Mouse (Mus musculus) retina, adult 2 months (tissue): ENCODE data around the gene Olfr1019.

Experiments used
- DNase-seq: peaks from one replicate; pipeline ENCODE4 v3.0.0-alpha.2; 2012; ENCODE audit warnings: low read depth, low spot score

The Olfr1019 gene

GRCm38 (mm10) chr2:85845383-85845782 is at the start of gene Olfr1019:
TSS of gene Olfr1019 (minus strand) at chr2:85845483.
- no peak for DNase-seq

DNA sequence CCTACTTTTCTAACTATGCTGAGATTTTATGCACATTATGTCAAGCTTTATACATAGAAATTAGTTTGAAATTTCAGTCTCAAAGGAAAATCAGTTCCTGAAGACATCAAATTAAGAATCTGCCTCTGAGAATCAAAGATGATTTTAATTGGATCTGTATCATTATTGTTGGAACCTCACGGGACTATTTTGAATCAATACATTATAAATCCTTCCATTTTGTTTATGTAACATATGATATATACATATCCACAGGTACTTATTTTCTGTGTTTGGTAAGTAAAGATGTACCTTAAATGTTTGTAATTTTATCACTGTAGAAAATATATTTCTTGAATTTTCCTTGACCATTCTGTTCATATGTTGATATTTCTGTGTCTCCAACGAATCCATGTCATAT is 40.1 kb upstream of the Olfr1019 start, which contains the start of gene Olfr1023:
Gene Olfr1023 (plus strand): TSS at position 301 of the 400 bp plus-strand sequence.
- no peak for DNase-seq

- DNase-seq: no peak
Measured at GRCm38 (mm10) chr2:85868294-85868693, 23.0 kb upstream of the Olfr1019 start, which contains the start of gene Olfr1022. TSS of gene Olfr1022 (plus strand) at chr2:85868594.

DNA sequence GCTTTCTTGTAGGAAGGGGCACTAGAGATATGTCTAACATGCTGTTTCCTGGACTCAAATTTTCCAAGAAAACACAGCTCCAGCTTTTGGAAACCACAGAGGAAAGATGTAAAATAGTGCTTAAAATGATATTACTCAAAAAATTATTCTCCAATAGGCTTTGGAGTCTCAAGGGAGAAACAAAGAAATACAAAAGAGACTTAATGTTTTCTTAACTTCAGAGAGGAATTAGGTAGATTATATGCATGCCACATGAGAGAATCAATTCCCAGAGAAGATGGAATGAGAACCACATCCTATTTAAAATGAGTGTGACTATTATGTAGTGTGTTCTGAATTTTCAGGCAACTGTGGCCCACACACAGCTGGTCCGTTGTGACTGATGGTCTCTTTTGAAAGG is 1.4 kb upstream of the Olfr1019 start, which contains the start of gene Olfr1020:
Gene Olfr1020 (plus strand): TSS at position 301 of the 400 bp plus-strand sequence.
- no peak for DNase-seq

DNA sequence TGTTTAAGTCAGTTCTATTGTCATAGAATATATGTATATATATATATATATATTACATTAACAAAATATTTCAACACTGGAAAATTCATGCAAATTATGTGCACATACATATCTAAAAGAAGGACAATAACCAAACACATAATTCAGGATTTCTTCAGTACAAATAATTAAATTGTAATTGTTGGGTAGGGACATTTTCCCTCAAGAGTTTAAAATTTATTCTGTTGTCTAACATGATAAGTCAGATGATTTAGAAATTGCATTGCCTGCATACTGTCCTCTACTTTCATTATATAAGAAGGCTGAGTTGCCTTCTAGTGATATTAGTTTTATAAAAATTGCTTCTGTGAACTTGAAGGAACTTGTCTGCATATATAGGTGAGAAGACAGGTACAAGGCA is 27.1 kb downstream of the Olfr1019 start, which contains the start of gene Olfr1018:
Gene Olfr1018 (plus strand): TSS at position 301 of the 400 bp plus-strand sequence.
- no peak for DNase-seq

GRCm38 (mm10) chr2:85804501-85804900 is 40.8 kb downstream of the Olfr1019 start:
- DNase-seq: no peak

GRCm38 (mm10) chr2:85802444-85802843 is 42.8 kb downstream of the Olfr1019 start, which contains the start of gene Olfr1016:
TSS of gene Olfr1016 (minus strand) at chr2:85802544.
- no peak for DNase-seq

DNA sequence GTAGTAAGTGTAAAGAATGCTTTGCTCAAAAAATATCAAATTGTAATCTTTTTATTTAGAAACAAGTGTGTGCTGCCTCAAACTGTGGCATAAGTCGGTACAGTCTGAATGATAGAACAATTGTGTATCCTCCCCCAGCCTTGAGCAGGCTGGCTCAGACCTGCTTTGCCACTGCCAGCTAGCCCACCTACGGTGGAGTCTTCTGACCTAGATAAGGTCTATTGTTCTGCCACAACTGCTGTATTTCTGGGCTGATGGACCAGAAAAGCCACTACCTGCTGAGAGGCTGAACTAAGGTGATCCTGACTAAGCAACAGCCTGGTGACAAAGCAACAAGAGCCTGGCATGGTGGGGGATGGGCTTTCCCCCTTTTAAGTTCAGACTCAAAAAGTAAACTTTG is 53.0 kb downstream of the Olfr1019 start:
- no peak for DNase-seq
